Mouse (Mus musculus) hindbrain, embryonic 13.5 days (tissue): ENCODE results near the gene Larp1. TPM values are rescaled to one million over a fixed set of nuclear protein-coding genes. Genes with fewer than 3 reads are reported as not detected.
A peak's percentile ranks its signal among the peaks of the same experiment; 100 is the strongest.
"Not testable (repeated sequence)": the region's sequence is repeated elsewhere in the genome, so short reads cannot be mapped to it uniquely, and the experiment has no call there.

Source experiments
- ATAC-seq: fragments of 200-750 bp; cut with Nextera tagmentation; 2 replicates; pipeline ENCODE4 v1.8.0; 2017; ENCODE audit warnings: moderate TSS enrichment; ENCODE audit not compliant: low FRiP score
- H3K27ac ChIP-seq: fragments of 300-500 bp; sonication (generic); 2 replicates; pipeline ENCODE4 v1.5.1; 2015; ENCODE audit warnings: inconsistent platforms, mild to moderate bottlenecking, moderate library complexity
- H3K27me3 ChIP-seq: fragments of 300-500 bp; sonication (generic); 2 replicates; pipeline ENCODE4 v1.6.1; 2015; ENCODE audit warnings: mild to moderate bottlenecking, inconsistent platforms
- H3K36me3 ChIP-seq: fragments of 300-500 bp; sonication (generic); 2 replicates; pipeline ENCODE4 v1.6.1; 2015; ENCODE audit warnings: mild to moderate bottlenecking, inconsistent platforms
- H3K4me1 ChIP-seq: fragments of 300-500 bp; sonication (generic); replicated peaks from 2 replicates; pipeline ENCODE4 v1.6.1; 2015; ENCODE audit warnings: inconsistent platforms
- H3K4me2 ChIP-seq: fragments of 300-500 bp; sonication (generic); 2 replicates; pipeline ENCODE4 v1.6.1; 2015; ENCODE audit warnings: inconsistent platforms, mild to moderate bottlenecking, moderate library complexity
- H3K4me3 ChIP-seq: fragments of 300-500 bp; sonication (generic); 2 replicates; pipeline ENCODE4 v1.5.1; 2015; ENCODE audit warnings: mild to moderate bottlenecking, inconsistent platforms
- H3K9ac ChIP-seq: fragments of 300-500 bp; sonication (generic); 2 replicates; pipeline ENCODE4 v1.6.1; 2015; ENCODE audit warnings: mild to moderate bottlenecking, inconsistent platforms
- H3K9me3 ChIP-seq: fragments of 300-500 bp; sonication (generic); 2 replicates; pipeline ENCODE4 v1.6.1; 2016; ENCODE audit warnings: inconsistent platforms
- WGBS: fragments of 180-500 bp; shearing (Covaris S2); methylation state at CpG from one replicate; pipeline ENCODE4 v1.1.7; 2015; 5-methylcytosine and 5-hydroxymethylcytosine counted together
- polyA plus RNA-seq: library from polyadenylated mRNA; unstranded; fragments of >200 nt; fragmentation: Nextera tagmentation; extraction: Ambion mirVana; gene quantifications from 2 replicates; pipeline ENCODE4 v1.2.1, GENCODE M21; 2015

Gene Larp1
- polyA plus RNA-seq, 1 experiment from 2014 or later: 16.4 TPM

GRCm38 (mm10) chr11:58042861-58043431 is 34.1 kb downstream of the Larp1 start:
- no peak overlapping the region for H3K4me2 ChIP-seq
- H3K27me3 ChIP-seq: no peaks in the 10 kb centered on the region
- no peaks in the 10 kb centered on the region for H3K9me3 ChIP-seq
- H3K4me1 ChIP-seq: peaks cover 5% of the 10 kb centered on the region; the same call in 1 of the 2 replicates
- no peak overlapping the region for H3K4me3 ChIP-seq
- WGBS: 91% methylated on average over 5 of the region's 5 CpGs
- no peak overlapping the region for H3K27ac ChIP-seq
- ATAC-seq: no peak
- peaks cover 45% of the 10 kb centered on the region for H3K36me3 ChIP-seq
- no peak overlapping the region for H3K9ac ChIP-seq

DNA sequence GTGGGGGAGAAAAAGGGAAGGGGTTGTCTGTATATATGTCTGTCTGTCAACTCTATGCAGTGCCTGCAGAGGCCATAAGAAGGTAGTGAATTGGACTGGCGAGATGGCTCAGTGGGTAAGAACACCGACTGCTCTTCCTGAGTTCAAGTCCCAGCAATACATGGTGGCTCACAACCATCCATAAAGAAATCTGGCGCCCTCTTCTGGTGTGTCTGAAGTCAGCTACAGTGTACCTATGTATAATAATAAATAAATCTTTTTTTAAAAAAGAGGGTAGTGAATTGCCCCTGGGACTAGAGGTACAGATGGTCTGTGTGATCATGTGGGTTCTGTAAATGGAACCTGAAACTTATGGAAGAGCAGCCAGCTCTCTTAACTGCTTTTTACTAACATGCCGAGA is 37.6 kb downstream of the Larp1 start:
- no peak for ATAC-seq
- Histone ChIP-seq H3K36me3 (peaks cover 78% of the 10 kb centered on the region), H3K4me1 (no peaks in the 10 kb centered on the region), H3K4me2 (no peak overlapping the region), H3K27me3 (no peaks in the 10 kb centered on the region), H3K9ac (no peak overlapping the region), H3K9me3 (no peaks in the 10 kb centered on the region), H3K27ac (no peak overlapping the region), H3K4me3 (no peak overlapping the region)
- WGBS: 82% methylated on average over 4 of the region's 4 CpGs

DNA sequence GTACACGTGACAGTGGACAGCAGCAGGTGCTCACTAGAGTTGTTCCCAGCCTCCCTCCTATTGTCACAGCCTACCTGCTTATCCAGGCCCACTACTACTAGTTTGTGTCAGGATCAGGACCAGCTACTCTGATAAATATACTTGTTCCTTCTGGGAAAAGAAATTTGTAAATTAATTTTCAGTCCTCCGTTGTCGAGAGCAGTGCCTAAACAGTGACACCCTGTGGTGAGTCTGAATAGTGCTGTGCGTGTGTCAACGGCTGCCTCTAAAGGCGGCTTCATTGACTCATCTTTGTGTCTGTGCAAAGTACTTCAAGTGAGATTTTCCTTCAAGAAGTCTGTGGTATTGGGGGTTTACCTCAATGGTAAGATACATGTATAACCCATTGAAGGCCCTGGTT is 48.6 kb downstream of the Larp1 start:
- no peaks in the 10 kb centered on the region for H3K27me3 ChIP-seq
- H3K4me2 ChIP-seq: no peak overlapping the region
- no peak for ATAC-seq
- WGBS: 47% methylated on average over 6 of the region's 6 CpGs
- H3K4me1 ChIP-seq: no peaks in the 10 kb centered on the region
- no peak overlapping the region for H3K9ac ChIP-seq
- no peak overlapping the region for H3K4me3 ChIP-seq
- H3K36me3 ChIP-seq: peaks cover 84% of the 10 kb centered on the region
- H3K9me3 ChIP-seq: no peaks in the 10 kb centered on the region
- H3K27ac ChIP-seq: no peak overlapping the region

- WGBS: 93% methylated on average over 7 of the region's 7 CpGs
- H3K4me2 ChIP-seq, H3K9me3 ChIP-seq, H3K4me1 ChIP-seq, H3K4me3 ChIP-seq, ATAC-seq, H3K27ac ChIP-seq, H3K9ac ChIP-seq, H3K27me3 ChIP-seq: not testable (repeated sequence)
- peaks cover 68% of the 10 kb centered on the region for H3K36me3 ChIP-seq
These were observed 50.9 kb downstream of the Larp1 start for GRCm38 (mm10) chr11:58059752-58060151.

GRCm38 (mm10) chr11:58061218-58061617 is 52.4 kb downstream of the Larp1 start:
- ATAC-seq, H3K4me1 ChIP-seq, H3K4me3 ChIP-seq, H3K27ac ChIP-seq, H3K9me3 ChIP-seq, H3K9ac ChIP-seq, H3K27me3 ChIP-seq, H3K4me2 ChIP-seq: not testable (repeated sequence)
- 86% methylated on average over 4 of the region's 4 CpGs for WGBS
- H3K36me3 ChIP-seq: peaks cover 53% of the 10 kb centered on the region

GRCm38 (mm10) chr11:58062586-58062985 is 53.7 kb downstream of the Larp1 start:
- no peak overlapping the region for H3K27ac ChIP-seq
- H3K4me1 ChIP-seq: peaks cover 6% of the 10 kb centered on the region
- no peak for ATAC-seq
- H3K4me2 ChIP-seq: no peak overlapping the region
- no peaks in the 10 kb centered on the region for H3K27me3 ChIP-seq
- H3K4me3 ChIP-seq: no peak overlapping the region
- WGBS: 88% methylated on average over 4 of the region's 4 CpGs
- no peaks in the 10 kb centered on the region for H3K9me3 ChIP-seq
- no peak overlapping the region for H3K9ac ChIP-seq
- peaks cover 41% of the 10 kb centered on the region for H3K36me3 ChIP-seq

GRCm38 (mm10) chr11:58065025-58065424 is 56.2 kb downstream of the Larp1 start:
- Histone ChIP-seq H3K27me3 (no peaks in the 10 kb centered on the region), H3K27ac (no peak overlapping the region), H3K36me3 (peaks cover 20% of the 10 kb centered on the region), H3K9ac (no peak overlapping the region), H3K4me2 (no peak overlapping the region), H3K9me3 (no peaks in the 10 kb centered on the region), H3K4me3 (no peak overlapping the region), H3K4me1 (peaks cover 6% of the 10 kb centered on the region)
- ATAC-seq: no peak
- WGBS: 86% methylated on average over 4 of the region's 4 CpGs

DNA sequence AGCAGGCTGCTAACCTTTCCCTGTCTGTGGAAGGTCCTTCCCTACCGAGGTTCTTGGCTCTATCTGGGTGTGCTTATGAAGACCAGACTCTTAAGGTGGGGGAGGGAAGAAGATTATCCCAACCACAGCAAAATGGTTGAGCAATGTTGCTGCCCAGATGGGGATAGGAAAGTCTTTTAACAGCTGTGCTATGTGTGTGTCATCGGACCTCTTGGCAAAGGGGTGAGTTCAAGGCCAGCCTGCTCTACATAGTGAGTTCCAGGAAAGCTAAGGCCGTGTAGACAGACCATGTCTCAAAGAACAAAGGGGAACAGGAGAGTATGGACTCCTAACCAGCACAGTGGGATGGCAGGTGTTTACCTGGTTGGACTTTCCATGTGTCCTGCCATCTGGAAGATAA is 64.1 kb downstream of the Larp1 start:
- no peak overlapping the region for H3K4me2 ChIP-seq
- ATAC-seq: no peak

GRCm38 (mm10) chr11:58077270-58077669 is 68.4 kb downstream of the Larp1 start:
- H3K4me1 ChIP-seq: no peaks in the 10 kb centered on the region
- WGBS: 74% methylated on average over 4 of the region's 4 CpGs
- H3K36me3 ChIP-seq: no peaks in the 10 kb centered on the region

More for the DNA sequence above, 64.1 kb downstream of the Larp1 start:
- Histone ChIP-seq H3K36me3 (no peaks in the 10 kb centered on the region), H3K4me3 (no peak overlapping the region), H3K9ac (no peak overlapping the region), H3K9me3 (no peaks in the 10 kb centered on the region), H3K27me3 (no peaks in the 10 kb centered on the region), H3K27ac (no peak overlapping the region), H3K4me1 (no peaks in the 10 kb centered on the region)
- WGBS: 90% methylated on average over 3 of the region's 3 CpGs

GRCm38 (mm10) chr11:58081716-58082115 is 72.9 kb downstream of the Larp1 start:
- Histone ChIP-seq H3K36me3 (no peaks in the 10 kb centered on the region), H3K4me1 (no peaks in the 10 kb centered on the region), H3K4me3 (no peak overlapping the region), H3K9me3 (no peaks in the 10 kb centered on the region), H3K4me2 (no peak overlapping the region), H3K9ac (no peak overlapping the region), H3K27me3 (no peaks in the 10 kb centered on the region), H3K27ac (no peak overlapping the region)
- WGBS: 92% methylated on average over 6 of the region's 6 CpGs
- ATAC-seq: no peak

More at GRCm38 (mm10) chr11:58077270-58077669, 68.4 kb downstream of the Larp1 start:
- Histone ChIP-seq H3K4me2 (no peak overlapping the region), H3K27ac (no peak overlapping the region), H3K27me3 (no peaks in the 10 kb centered on the region), H3K9me3 (no peaks in the 10 kb centered on the region), H3K4me3 (no peak overlapping the region), H3K9ac (no peak overlapping the region)
- no peak for ATAC-seq

DNA sequence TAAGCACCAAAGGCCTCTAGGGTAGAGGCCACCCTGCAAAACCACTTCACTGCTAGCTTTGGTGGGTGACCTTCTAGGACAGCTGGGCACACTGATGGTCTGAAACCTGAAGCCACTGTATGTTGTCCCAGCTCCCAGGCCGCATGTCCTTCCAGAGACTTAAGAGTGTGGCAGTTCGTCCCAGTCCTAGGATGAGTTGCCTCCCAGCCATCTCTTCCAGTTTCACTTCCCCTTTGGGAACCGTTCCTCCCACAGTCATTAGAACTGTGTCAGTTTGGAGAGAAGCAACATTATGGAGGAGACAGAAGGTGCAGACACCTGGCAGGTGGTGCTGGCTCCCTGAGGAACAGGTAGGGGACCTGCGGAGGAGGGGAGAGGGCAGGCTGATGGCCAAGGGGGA is 83.7 kb downstream of the Larp1 start:
- Histone ChIP-seq H3K9ac (no peak overlapping the region), H3K4me1 (peaks cover 2% of the 10 kb centered on the region; the same call in 1 of the 2 replicates), H3K27me3 (peaks cover 22% of the 10 kb centered on the region), H3K36me3 (no peaks in the 10 kb centered on the region), H3K4me3 (no peak overlapping the region), H3K9me3 (no peaks in the 10 kb centered on the region), H3K27ac (no peak overlapping the region), H3K4me2 (0 out of 2 replicates have a peak overlapping the region, but pooled peaks have one; percentile 7)
- no peak for ATAC-seq
- WGBS: 61% methylated on average over 4 of the region's 4 CpGs

DNA sequence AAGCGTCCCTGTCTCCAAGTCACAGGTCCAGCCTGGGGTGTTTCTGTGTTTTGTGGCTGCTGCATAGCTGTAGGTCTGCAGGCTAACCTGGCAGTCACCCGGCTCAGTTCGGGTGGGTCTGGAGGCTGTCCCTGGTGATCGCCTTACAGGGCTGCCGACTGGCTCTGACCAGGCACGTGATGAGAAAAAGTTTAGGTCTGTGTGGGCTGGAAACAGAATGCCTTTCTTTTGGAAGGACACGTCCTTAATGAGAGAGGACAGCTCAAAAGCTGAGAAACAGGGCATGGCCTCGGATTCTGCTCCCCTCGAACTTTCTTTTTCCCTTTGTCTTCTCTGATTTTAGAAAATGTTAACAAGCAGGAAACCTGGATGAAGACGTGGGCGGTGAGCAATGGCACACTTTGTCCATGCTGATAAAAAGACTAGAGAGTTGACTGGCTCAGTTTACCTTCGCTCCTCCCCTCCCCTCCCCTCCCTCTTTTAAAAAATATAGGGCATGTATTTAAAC is 84.2 kb downstream of the Larp1 start, which contains the start of gene Gm12248:
Gene Gm12248, minus strand, starts transcription at position 114 of the 508 bp plus-strand sequence.
- ATAC-seq: no peak
- 24% methylated on average over 12 of the region's 12 CpGs for WGBS
- H3K36me3 ChIP-seq: no peaks in the 10 kb centered on the region
- H3K4me1 ChIP-seq: peaks cover 8% of the 10 kb centered on the region
- H3K9me3 ChIP-seq: no peaks in the 10 kb centered on the region
- peaks cover 28% of the 10 kb centered on the region for H3K27me3 ChIP-seq
- H3K27ac ChIP-seq: no peak within 1 kb of the TSS
- H3K9ac ChIP-seq: no peak within 1 kb of the TSS
- 0 out of 2 replicates have a peak within 1 kb of the TSS, but pooled peaks have one; percentile 7 for H3K4me2 ChIP-seq
- H3K4me3 ChIP-seq: no peak within 1 kb of the TSS

DNA sequence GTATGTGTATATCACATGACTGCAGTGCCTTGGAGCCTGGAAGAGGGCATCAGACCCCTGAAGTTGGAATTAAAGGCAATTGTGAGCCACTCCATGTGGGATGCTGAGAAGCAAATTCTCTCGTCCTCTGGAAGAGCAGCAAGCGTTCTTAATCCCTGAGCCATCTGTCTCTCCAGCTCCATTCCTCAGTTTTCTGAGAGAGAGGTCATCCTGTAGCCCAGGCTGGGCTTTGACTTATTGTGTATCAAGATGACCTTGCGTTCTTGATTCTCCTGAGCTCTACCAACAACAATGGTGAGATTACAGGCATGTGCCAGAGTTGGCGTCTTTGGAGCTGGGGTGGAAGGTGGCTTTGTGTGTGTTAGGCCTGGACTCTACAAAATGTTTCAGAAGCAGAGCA is 85.9 kb downstream of the Larp1 start:
- no peak overlapping the region for H3K4me2 ChIP-seq
- H3K27ac ChIP-seq: no peak overlapping the region
- WGBS: 69% methylated on average over 4 of the region's 4 CpGs
- no peak for ATAC-seq
- no peak overlapping the region for H3K9ac ChIP-seq
- peaks cover 40% of the 10 kb centered on the region for H3K27me3 ChIP-seq
- peaks cover 8% of the 10 kb centered on the region for H3K4me1 ChIP-seq
- no peak overlapping the region for H3K4me3 ChIP-seq
- no peaks in the 10 kb centered on the region for H3K36me3 ChIP-seq
- H3K9me3 ChIP-seq: no peaks in the 10 kb centered on the region
